ENCODE assay signal across 11 mouse cellular contexts in genomic region chr4:151907577-151908343, GRCm38 (mm10). TPM values are rescaled to one million over a fixed set of nuclear protein-coding genes. Genes with fewer than 3 reads are reported as not detected.
DNase-seq lines count a peak whose midpoint lies in the region; ATAC-seq lines count a peak whose summit lies in the region.
"Had no signal": no experiment of that assay in that cellular context is flagged by ENCODE, and none has a peak within 500 bp of the region (broad histone marks: within the 10 kb centered on the region; RNA-seq: fewer than 3 reads in every experiment).

No protein-coding gene starts in this region.

- H3K9ac ChIP-seq in embryonic facial prominence, embryonic 12.5 days: no peak overlapping the region
- no peak overlapping the region for H3K9ac ChIP-seq in hindbrain, embryonic 16.5 days (ENCODE audit: low read depth, low read length)

- ATAC-seq in embryonic facial prominence, embryonic 12.5 days (ENCODE audit: insufficient number of reproducible peaks, insufficient read depth, low FRiP score, low TSS enrichment): no peak
- ATAC-seq in hindbrain, embryonic 16.5 days: no peak
- ATAC-seq: lung, postnatal 0 days had no signal

- no peaks in the 10 kb centered on the region for H3K9me3 ChIP-seq in embryonic facial prominence, embryonic 12.5 days
- no peaks in the 10 kb centered on the region for H3K9me3 ChIP-seq in hindbrain, embryonic 16.5 days (ENCODE audit: control insufficient read depth, low read length)

- peak; percentile 40 to 41 for DNase-seq in heart, adult 18-20 months
- DNase-seq in heart, adult 8-10 months (ENCODE audit: low spot score): no peak
- peak; percentile 85 for DNase-seq in MEL-GATA-1-ER (ENCODE audit: extremely low read depth, low read depth)
- no peak for DNase-seq in thymus, postnatal 25 days
- no peak for DNase-seq in frontal cortex, adult 2 months (ENCODE audit: extremely low spot score in 1 of 2, low spot score in 1 of 2)
- no peak for DNase-seq in kidney, postnatal 36 days
- DNase-seq: kidney, postnatal 10 days; thymus, adult 2 months had no signal

- H3K4me3 ChIP-seq in embryonic facial prominence, embryonic 12.5 days: no peak overlapping the region
- no peak overlapping the region for H3K4me3 ChIP-seq in hindbrain, embryonic 16.5 days (ENCODE audit: low read length)

- H3K4me2 ChIP-seq in embryonic facial prominence, embryonic 12.5 days (replicated peaks): peak overlapping the region; percentile 29
- 0 out of 2 replicates have a peak overlapping the region, but pooled peaks have one; percentile 2 for H3K4me2 ChIP-seq in hindbrain, embryonic 16.5 days (ENCODE audit: low read length)

- H3K27me3 ChIP-seq in embryonic facial prominence, embryonic 12.5 days: peaks cover 9% of the 10 kb centered on the region; the same call in 1 of the 2 replicates
- no peaks in the 10 kb centered on the region for H3K27me3 ChIP-seq in hindbrain, embryonic 16.5 days (replicated peaks; ENCODE audit: control insufficient read depth, insufficient read depth, low read length)

- whole genome bisulfite sequencing in embryonic facial prominence, embryonic 12.5 days: 54% methylated on average over 26 of the region's 26 CpGs
- 70% methylated on average over 26 of the region's 26 CpGs for WGBS in hindbrain, embryonic 16.5 days

- no peaks in the 10 kb centered on the region for H3K4me1 ChIP-seq in embryonic facial prominence, embryonic 12.5 days
- 0 out of 2 replicates have a peak, but pooled peaks cover 2% of the 10 kb centered on the region for H3K4me1 ChIP-seq in hindbrain, embryonic 16.5 days (ENCODE audit: control insufficient read depth, insufficient read depth, low read depth, low read length)

- no peak overlapping the region for H3K27ac ChIP-seq in embryonic facial prominence, embryonic 12.5 days
- H3K27ac ChIP-seq in hindbrain, embryonic 16.5 days (ENCODE audit: low read depth, low read length): no peak overlapping the region

- no peaks in the 10 kb centered on the region for H3K36me3 ChIP-seq in embryonic facial prominence, embryonic 12.5 days
- no peaks in the 10 kb centered on the region for H3K36me3 ChIP-seq in hindbrain, embryonic 16.5 days (ENCODE audit: control insufficient read depth, insufficient read depth, low read length)

RNA-seq across cellular contexts. Expression of gene Dnajc11, which starts 25.7 kb away (rescaled TPM):
- total RNA-seq in heart, adult 18-20 months (2021): 100 to 1,000 TPM in 1 of 2 experiments, 10 to 100 TPM in 1; 81.4 to 103 TPM
- total RNA-seq in heart, adult 8-10 months (2022): 100 to 1,000 TPM in 1 of 4 experiments, 10 to 100 TPM in 3; 71.2 to 111 (median 87.7) TPM
- polyA plus RNA-seq in embryonic facial prominence, embryonic 12.5 days (2016; fragmentation: Nextera tagmentation; extraction: Ambion mirVana): 78.2 and 86.6 TPM in 2 replicates
- 78.4 and 86.9 TPM in 2 replicates for polyA plus RNA-seq in hindbrain, embryonic 16.5 days (2015; fragmentation: Nextera tagmentation; extraction: Ambion mirVana)
- 62.5 and 64.2 TPM in 2 replicates for polyA plus RNA-seq in frontal cortex, adult 2 months (2012; rRNA removed)

RNA-seq across cellular contexts. Expression of gene Camta1, which starts 46.1 kb away (rescaled TPM):
- 100 to 1,000 TPM; 207 to 208 TPM for total RNA-seq in heart, adult 18-20 months (2021)
- 100 to 1,000 TPM; 185 to 232 (median 202) TPM for total RNA-seq in heart, adult 8-10 months (2022)
- polyA plus RNA-seq in embryonic facial prominence, embryonic 12.5 days (2016; fragmentation: Nextera tagmentation; extraction: Ambion mirVana): 107 and 115 TPM in 2 replicates
- polyA plus RNA-seq in hindbrain, embryonic 16.5 days (2015; fragmentation: Nextera tagmentation; extraction: Ambion mirVana): 139 and 153 TPM in 2 replicates
- 124 and 125 TPM in 2 replicates for polyA plus RNA-seq in frontal cortex, adult 2 months (2012; rRNA removed)

Comparison
In these comparisons a context has a peak if more than half of its experiments do, and no peak if none do; other contexts are left out.
1. DNase-seq: peak in heart, adult 18-20 months (2 of 2) and MEL-GATA-1-ER (single experiment); none in heart, adult 8-10 months (single experiment), thymus, postnatal 25 days (single experiment), frontal cortex, adult 2 months (0 of 2) and kidney, postnatal 36 days (0 of 2).